Mouse (Mus musculus) left cerebral cortex, adult 18-20 months (tissue): ENCODE measurements around the gene Akap12. TPM values are rescaled to one million over a fixed set of nuclear protein-coding genes. Genes with fewer than 3 reads are reported as not detected.

ENCODE experiments used
- DNase-seq, 2 experiments: peaks; one replicate each; pipeline ENCODE4 v3.0.0; 2021 to 2022; ENCODE audit warnings: low spot score in 2 of 2, mixed read lengths in 1 of 2
- long read RNA-seq, 2 experiments: library from polyadenylated mRNA; stranded (forward); transcript quantifications; one replicate each; pipeline ENCODE4 v2.0.0; 2021
- total RNA-seq, 2 experiments: library from RNA; stranded (reverse); gene quantifications; 2 replicates each; pipeline ENCODE4 v1.2.3; 2021

Akap12 gene
- 10 to 100 TPM; 17.5 to 19.2 TPM for total RNA-seq
- long read RNA-seq, experiment 1, full-length matches to known transcripts: 2 of 13 reads
- long read RNA-seq, experiment 1, partial matches to known transcripts: 8 of 13 reads
- long read RNA-seq, experiment 1, other reads (novel, unspliced or antisense): 3 of 13 reads
- long read RNA-seq, experiment 2, partial matches to known transcripts: 4 of 7 reads
- long read RNA-seq, experiment 2, other reads (novel, unspliced or antisense): 3 of 7 reads

GRCm38 (mm10) chr10:4266041-4266930, at the start of gene Akap12:
Gene Akap12 (plus strand): TSS chr10:4266380.
- DNase-seq: peak; percentile 27 to 46

DNA sequence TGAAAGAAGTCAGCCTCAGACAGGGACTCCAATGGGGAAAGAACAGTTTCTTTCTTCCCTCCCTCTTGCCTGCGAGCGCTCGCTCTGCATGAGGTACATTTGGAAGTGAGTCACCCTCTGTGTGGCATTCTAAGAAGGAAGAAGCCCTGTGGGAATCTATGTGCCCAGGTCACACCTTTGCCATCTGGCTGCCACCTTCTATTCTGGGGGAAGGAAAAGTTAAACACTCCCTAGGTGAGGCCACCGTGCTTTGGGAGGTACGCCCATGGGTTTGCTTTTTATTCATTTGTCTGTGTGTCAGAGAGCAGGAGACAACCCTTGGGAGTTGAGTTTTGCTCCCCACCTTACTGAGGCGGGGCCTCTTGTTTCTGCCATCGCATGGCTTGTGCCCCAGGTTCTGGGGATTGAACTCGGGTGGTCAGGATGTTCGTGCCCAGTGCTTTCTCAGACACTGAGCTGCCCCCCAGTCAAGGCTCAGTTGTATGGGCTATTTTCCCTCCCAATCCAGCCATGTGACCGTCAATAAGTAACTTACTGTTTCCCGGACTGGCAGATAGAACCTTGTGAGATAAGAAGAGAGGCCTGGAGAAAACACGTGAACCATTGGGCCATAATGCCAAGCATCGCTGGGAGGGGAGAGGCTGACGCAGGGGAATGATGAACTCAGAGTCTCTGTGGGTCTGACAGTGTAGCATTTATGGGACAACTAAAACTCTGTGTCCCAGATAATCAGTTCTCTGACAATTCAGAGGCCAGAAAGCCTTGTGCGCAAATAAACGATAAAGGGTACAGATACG, 35.4 kb upstream of the Akap12 start:
- no peak for DNase-seq

- DNase-seq: peak; percentile 9 to 16
Observed at GRCm38 (mm10) chr10:4233102-4233501, 33.1 kb upstream of the Akap12 start.

GRCm38 (mm10) chr10:4239794-4240574, 26.2 kb upstream of the Akap12 start:
- DNase-seq: no peak

DNA sequence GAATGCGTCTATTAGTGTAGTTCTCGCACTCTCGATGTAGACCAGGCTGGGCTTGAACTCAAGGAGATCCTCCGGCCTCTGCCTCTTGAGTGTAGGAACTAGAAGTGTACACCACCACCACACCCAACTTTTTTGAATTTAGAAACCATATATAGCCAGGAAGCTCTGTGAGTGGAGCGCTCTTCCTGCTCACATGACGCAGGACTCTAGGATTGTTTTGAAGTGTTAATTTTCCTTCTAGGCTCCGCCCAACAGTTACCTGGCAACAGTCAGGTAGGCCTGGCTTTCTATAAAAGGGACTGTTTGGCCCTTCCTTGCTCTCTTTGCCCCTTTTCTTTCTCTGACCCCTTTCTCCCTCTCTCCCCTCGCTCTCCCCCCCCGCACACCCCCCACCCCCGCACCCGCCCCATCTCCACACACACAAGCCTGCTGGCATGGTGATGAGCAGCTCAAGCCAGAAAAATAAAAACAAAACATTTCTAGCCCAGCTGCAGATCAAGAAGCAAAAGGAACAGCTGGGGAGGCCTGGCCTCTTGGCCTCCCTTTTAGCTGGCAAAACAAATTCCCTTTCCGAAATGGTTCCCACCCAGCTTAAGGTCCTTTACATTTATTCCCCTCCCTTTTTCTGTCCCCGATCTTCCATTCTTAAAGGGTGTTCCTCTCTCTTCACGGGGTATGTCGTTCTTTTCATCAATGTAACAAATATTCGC, 22.4 kb upstream of the Akap12 start:
- DNase-seq: no peak

DNA sequence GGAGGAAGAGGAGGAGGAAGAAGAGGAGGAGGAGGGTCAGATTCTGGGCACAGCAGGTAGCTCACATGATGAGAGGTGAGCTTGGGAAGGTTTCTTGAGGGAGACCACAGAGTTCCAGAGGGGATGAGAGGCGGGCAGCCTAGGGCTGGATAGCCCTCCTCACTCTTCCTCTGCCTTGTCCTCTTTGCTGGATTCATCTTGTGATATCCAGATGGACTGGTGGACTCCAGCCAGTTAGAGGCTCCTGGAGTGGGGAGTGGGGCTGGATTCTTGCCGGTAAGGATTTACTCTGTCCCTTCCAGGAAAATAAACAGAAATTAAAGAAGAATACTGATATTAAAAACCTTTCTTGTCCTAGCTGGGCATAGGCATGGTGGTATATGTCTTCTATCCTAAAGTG, 20.4 kb upstream of the Akap12 start:
- no peak for DNase-seq

DNA sequence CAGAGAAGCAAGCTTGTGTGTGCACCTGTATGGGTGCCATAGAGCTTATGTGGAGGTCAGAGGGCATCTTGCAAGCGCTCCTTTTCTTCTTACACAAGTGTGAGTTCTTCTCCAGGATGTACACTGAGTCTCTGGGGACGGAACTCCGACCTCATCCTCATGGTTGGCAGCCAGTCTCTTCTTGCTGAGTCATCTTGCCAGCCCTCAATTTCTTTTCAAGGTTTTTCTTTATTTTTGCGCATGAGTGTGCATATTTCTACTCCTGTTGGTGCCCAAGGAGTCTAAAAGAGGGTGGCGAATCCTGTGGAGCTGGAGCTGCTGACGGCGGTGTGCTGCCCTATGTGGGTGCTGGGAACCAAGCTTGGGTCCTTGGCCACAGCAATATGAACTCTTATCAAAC, 19.8 kb upstream of the Akap12 start:
- DNase-seq: no peak

- DNase-seq: no peak
Observed at GRCm38 (mm10) chr10:4249235-4249845, 16.8 kb upstream of the Akap12 start.

- no peak for DNase-seq
Observed at GRCm38 (mm10) chr10:4250681-4251080, 15.5 kb upstream of the Akap12 start.

GRCm38 (mm10) chr10:4253613-4254012, 12.6 kb upstream of the Akap12 start:
- DNase-seq: no peak

- DNase-seq: no peak
Observed at GRCm38 (mm10) chr10:4254459-4254858, 11.7 kb upstream of the Akap12 start.

DNA sequence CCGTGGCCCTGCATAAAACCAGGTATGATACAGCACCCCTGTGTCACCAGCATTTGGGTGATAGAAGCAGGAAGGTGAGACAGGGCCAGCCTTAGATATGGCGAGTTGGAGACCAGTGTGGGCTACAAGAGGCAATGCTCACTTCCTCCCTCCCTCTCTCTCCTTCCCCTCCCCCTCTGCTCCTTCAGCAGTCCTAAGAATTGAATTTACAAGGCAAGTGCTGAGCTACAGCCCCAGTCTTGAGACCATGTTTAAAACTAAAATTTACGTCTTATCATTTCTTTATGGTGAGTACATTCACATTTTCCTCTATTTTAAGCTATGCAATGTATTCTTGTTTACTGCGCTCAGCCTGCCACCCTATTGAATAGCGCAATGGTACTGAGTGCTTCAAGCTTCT, 5.3 kb upstream of the Akap12 start:
- no peak for DNase-seq

GRCm38 (mm10) chr10:4261359-4261952, 4.7 kb upstream of the Akap12 start:
- DNase-seq: no peak

DNA sequence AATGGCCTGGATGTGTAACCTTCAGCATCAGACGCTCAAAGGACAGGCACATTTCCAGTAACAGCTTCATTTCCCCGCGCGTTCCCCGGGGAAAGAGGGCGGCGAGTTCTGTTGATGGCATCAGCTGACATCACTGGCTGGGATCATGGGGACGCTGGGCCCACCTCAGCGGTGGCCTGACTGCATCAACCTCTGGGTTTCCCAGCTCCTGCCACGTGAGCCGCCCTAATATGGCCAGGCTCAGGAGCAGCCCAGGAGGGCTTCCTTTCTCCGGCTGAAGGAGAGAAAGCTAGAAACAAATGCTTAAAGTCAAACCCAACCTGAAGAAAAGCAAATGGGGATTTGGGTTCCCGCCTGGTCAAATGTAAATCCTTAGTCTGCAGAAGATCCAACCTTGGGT, 539 bp upstream of the Akap12 start:
- peak; percentile 12 to 32 for DNase-seq

DNA sequence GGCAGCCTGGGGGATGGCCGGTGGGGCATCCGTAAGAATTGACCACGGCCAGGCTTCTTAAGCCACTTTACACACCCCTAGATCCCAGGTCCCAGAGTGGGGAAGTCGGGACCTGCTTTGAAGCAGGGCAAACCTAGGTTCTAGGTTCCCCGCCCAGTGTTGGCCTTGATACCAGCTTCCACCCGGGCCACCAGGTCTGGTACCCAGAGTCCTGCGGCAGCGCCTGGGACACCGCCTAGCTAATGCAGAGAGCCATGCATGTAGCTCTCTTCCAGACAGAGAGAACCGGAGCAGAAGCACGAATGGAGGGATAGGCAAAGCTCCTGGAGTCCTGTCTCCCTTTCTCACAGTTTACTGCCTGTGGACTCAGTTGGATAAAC, 741 bp downstream of the Akap12 start:
- DNase-seq: peak; percentile 15 to 17

DNA sequence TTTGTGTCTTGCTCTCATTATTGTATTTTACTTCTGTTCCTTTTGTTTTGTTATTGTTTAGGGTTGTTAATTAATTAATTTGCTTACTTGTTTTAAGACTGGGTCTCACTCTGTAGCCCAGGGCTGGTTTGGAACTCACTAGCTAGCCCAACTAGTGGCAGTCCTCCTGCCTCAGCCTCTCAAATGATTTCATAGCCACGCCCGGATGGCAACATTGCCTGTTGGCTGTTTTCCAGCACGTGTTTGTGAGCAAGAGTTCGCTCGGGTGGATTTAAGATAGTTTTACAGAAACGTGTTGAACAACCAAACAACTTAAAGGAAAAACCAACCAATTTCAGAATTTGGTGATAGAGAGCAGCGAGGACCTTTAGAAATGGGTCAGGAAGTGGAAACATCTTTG, 1.3 kb downstream of the Akap12 start:
- no peak for DNase-seq

- DNase-seq: no peak
Observed at GRCm38 (mm10) chr10:4268140-4268539, 2.0 kb downstream of the Akap12 start.

GRCm38 (mm10) chr10:4275572-4275971, 9.4 kb downstream of the Akap12 start:
- DNase-seq: no peak

DNA sequence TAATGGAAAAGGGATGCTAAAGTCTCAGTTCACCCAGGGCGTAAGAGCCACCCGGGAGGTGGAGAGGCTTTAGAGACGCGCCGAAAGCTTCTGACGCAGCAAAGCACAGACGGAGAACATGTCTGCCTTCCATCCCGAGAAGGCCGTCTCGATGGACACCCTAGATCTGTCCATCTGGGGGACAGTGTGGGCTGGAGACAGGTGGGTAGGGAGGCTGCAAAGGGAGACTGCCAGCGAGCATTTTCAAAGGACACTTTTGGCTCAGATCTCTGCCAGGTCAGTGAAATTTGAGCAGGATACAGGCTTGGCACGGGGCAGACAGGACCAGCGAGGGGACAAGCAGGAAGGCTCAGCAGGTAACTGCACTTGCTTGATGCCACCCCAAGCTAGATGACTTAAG, 9.9 kb downstream of the Akap12 start:
- DNase-seq: no peak

GRCm38 (mm10) chr10:4278041-4278440, 11.9 kb downstream of the Akap12 start:
- DNase-seq: no peak
